Mouse (Mus musculus): Measurements from ENCODE around the gene Wfikkn1.

DNA sequence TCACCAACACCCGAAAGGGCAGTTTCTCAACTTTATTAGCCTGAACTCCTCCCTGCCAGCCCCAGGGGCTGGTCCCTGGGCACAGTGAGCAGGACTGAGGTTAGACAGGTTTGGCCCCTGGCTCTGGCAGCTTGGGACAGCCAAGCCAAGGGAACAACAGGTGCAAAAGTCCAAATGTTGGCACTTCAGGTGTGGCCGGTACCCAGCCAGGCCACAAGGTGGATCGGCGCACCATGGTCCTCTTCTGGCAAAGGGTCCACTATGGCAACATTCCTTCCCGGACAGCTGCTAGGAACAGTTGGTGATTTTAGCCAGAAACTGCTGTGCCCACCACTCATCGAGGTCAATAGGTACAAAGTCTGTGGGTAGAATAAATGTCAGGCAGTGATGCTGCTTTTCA is 17.0 kb downstream of the Wfikkn1 start:
- no peak for TF ChIP-seq POLR2A (IDR thresholded peaks at IDR 0.05; ENCODE audit: control insufficient read depth, extremely low read depth, insufficient read depth, low read length, poor library complexity)
- no peak for TF ChIP-seq CTCF (IDR thresholded peaks at IDR 0.05; ENCODE audit: borderline replicate concordance, control insufficient read depth, extremely low read depth, insufficient read depth, low read length, poor library complexity)
